Mouse (Mus musculus) central nervous system, embryonic 18 days (tissue): ENCODE results near the gene Vps37c. TPM values are rescaled to one million over a fixed set of nuclear protein-coding genes. Genes with fewer than 3 reads are reported as not detected.

Experiments used
- polyA plus RNA-seq: library from polyadenylated mRNA; depleted of rRNA; stranded (reverse); fragments of >200 nt; gene quantifications from 2 replicates; pipeline ENCODE4 v1.2.3, GENCODE M21; 2012; rRNA removed

Gene Vps37c
- polyA plus RNA-seq: 19.8 and 21.0 TPM in 2 replicates

DNA sequence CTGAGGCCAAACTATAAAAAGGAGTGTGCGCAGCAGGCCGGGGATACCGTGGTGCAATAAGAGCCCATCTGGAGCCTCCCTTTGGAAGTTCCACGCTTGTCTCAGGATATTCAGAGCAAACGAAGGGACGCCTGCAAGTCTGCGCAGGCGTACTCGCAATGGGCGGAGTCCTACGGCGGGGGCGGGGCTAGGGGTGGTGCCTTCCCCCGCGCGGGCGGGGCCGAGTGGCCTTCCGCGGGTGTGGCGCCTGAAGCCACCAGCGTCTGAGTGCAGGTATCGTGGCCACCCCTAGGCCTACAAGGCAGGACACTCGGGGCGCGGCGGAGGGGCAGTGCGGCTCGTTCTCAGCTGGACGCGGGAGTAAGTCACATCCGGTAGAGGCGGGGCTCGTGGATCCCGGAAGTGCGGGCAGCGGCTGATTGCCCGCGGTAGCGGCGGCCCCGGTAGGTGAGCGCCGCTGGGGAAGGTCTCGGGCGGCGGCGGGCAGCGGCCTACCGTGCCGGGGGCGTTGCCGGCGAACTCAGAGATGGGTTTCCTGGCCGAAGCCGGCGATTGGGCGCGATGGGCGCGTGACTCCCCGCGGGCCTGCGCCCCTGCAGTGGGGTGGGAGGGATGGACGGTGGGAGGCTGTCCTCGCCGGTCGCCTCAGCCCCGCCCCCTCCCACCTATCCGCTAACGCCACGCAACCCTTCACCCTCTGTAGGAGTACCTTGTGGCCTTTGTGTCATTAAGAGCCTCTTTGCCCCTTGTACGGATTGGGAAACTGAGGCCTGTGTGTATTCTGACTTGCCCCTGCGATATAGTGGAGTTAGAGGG is at the start of gene Vps37c:
Gene Vps37c, plus strand, starts transcription at position 199 of the 816 bp plus-strand sequence.

DNA sequence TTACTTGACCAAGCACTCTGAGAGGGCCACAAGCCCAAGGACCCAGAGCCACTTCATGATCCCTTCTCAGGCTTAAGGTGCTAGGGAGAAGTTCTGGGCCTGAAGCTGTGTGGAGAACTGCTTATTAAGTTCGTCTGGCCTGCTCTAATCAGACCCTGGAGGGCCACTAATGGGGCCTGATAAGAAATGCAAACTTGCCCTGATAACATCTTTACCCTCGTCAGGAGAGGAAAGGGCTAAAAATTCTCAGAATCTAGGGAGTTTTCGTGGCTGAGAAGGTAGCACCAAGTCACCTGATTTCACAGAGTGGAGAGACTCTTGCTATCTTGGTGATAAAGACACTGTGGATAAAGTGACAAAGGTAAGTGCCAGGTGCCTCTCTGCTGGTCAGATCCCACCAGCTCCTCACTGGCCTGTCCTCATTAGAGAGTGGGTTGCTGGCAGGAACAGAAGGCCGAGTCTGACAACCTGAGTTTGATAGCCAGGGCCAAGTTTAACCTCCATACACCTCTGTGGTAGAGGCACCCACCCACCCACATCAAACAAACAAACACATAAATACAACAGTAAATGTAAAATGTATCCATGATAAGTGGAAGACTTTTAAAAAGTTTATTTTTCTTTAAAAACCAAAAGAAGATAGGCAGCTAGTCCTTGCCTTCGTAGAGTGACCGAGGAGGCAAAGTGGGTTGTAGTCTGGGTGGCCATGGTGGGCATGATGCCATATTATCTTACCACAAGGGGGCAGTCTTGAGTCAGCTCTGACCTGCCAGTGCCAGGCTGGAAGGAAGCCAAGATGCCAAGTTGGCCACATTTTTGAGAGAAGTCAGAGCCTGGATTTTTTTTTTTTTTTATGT is 10.4 kb upstream of the Vps37c start, which contains the start of gene Pga5:
Gene Pga5, minus strand, starts transcription at position 157 of the 857 bp plus-strand sequence.

DNA sequence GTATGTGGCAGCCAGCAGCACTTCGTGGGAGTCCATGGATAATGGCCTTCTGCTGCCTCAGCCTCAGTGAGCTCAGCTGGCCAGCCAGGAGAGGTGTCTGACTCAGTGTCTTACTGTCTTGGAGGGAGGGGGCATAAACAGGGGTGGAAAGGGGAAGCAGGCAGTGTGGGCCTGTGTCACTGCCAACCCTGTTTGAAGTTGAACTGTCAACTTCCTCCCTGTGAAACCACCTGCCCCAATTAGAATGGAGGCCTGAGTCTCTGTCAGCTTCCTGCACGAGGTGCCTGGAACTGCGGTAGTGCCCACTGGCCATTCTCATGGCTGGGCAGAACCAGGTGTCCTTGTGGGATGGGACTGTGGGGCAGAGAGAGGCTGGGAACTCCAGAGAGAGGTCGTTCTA is 50.3 kb downstream of the Vps37c start, which contains the start of gene Cd5:
Gene Cd5, minus strand, starts transcription at position 192 of the 400 bp plus-strand sequence.

Other genes with a start within 250 kb of the Vps37c start
- 2.8 and 2.9 TPM in 2 replicates for gene Lrrc10b, start 231.3 kb upstream of the Vps37c start, polyA plus RNA-seq
- gene Ppp1r32, start 205.8 kb upstream of the Vps37c start, polyA plus RNA-seq: 2.7 and 3.7 TPM in 2 replicates
- gene Cpsf7, start 163.5 kb upstream of the Vps37c start, polyA plus RNA-seq: 103 and 104 TPM in 2 replicates
- gene Sdhaf2, start 162.6 kb upstream of the Vps37c start, polyA plus RNA-seq: 50.7 and 54.6 TPM in 2 replicates
- 49.2 and 51.5 TPM in 2 replicates for gene Tmem216, start 132.5 kb upstream of the Vps37c start, polyA plus RNA-seq
- gene Cyb561a3, start 111.6 kb upstream of the Vps37c start, polyA plus RNA-seq: 27.3 and 27.8 TPM in 2 replicates
- gene Tmem138, start 111.4 kb upstream of the Vps37c start, polyA plus RNA-seq: 29.2 and 29.8 TPM in 2 replicates
- gene Ddb1, start 83.4 kb upstream of the Vps37c start, polyA plus RNA-seq: 180 TPM in 2 replicates
- 30.3 and 31.9 TPM in 2 replicates for gene Tkfc, start 83.1 kb upstream of the Vps37c start, polyA plus RNA-seq
- gene Vwce, start 54.5 kb upstream of the Vps37c start, polyA plus RNA-seq: 2.3 and 3.2 TPM in 2 replicates
- gene Pga5, start 10.7 kb upstream of the Vps37c start, polyA plus RNA-seq: 0.05 TPM in 1 of 2 replicates, not detected in the other
- 0.13 and 0.15 TPM in 2 replicates for gene Cd5, start 50.3 kb downstream of the Vps37c start, polyA plus RNA-seq
- 0.03 and 0.06 TPM in 2 replicates for gene Cd6, start 141.3 kb downstream of the Vps37c start, polyA plus RNA-seq
- 0.78 and 0.83 TPM in 2 replicates for gene Slc15a3, start 151.0 kb downstream of the Vps37c start, polyA plus RNA-seq
- gene Tmem132a, start 181.2 kb downstream of the Vps37c start, polyA plus RNA-seq: 219 and 221 TPM in 2 replicates
- gene Tmem109, start 193.3 kb downstream of the Vps37c start, polyA plus RNA-seq: 40.8 and 44.3 TPM in 2 replicates
- gene Prpf19, start 206.5 kb downstream of the Vps37c start, polyA plus RNA-seq: 336 and 337 TPM in 2 replicates
- gene Zp1, start 231.9 kb downstream of the Vps37c start, polyA plus RNA-seq: 0.47 and 0.65 TPM in 2 replicates
- gene Ptgdr2, start 248.4 kb downstream of the Vps37c start, polyA plus RNA-seq: 0.28 and 0.31 TPM in 2 replicates